Mouse (Mus musculus) CH12.LX (cell line): ENCODE measurements around the gene Ndufa13. TPM values are rescaled to one million over a fixed set of nuclear protein-coding genes. Genes with fewer than 3 reads are reported as not detected.

Experiments used
- DNase-seq: peaks from one replicate; pipeline ENCODE4 v3.0.0-alpha.2; 2013; ENCODE audit errors: extremely low read depth
- H3K27ac ChIP-seq: 2 replicates; pipeline ENCODE4 v1.5.1; 2012; ENCODE audit warnings: low read depth, mild to moderate bottlenecking, control low read depth, moderate library complexity; ENCODE audit not compliant: insufficient read depth
- H3K27me3 ChIP-seq: replicated peaks from 2 replicates; pipeline ENCODE3; 2012; ENCODE audit warnings: inconsistent platforms
- H3K36me3 ChIP-seq, 2 experiments: replicated peaks in 1 of 2; 2 replicates each; pipeline versions ENCODE3 to v1.6.1; 2012; ENCODE audit warnings: inconsistent platforms in 1 of 2, low read length in 1 of 2, mild to moderate bottlenecking in 1 of 2, mixed read lengths in 1 of 2, moderate library complexity in 1 of 2; ENCODE audit not compliant: control insufficient read depth in 1 of 2, insufficient read depth in 1 of 2
- H3K4me1 ChIP-seq, 2 experiments: 2 replicates each; pipeline ENCODE4 v1.6.1; 2012; ENCODE audit warnings: inconsistent platforms in 1 of 2, moderate library complexity in 1 of 2; ENCODE audit not compliant: insufficient read depth in 2 of 2, control insufficient read depth in 1 of 2
- H3K4me2 ChIP-seq: 2 replicates; pipeline ENCODE4 v1.6.1; 2012; ENCODE audit warnings: low read depth, mild to moderate bottlenecking, control low read depth; ENCODE audit not compliant: poor library complexity, insufficient read depth, severe bottlenecking
- H3K4me3 ChIP-seq, 3 experiments: fragments of 150-350 bp in 1 of 3; sonication (generic) in 1 of 3; replicated peaks in 1 of 3; 2 replicates each; pipeline versions ENCODE3 to v1.5.1; 2011 to 2012; ENCODE audit warnings: low read depth in 2 of 3, low read length in 2 of 3, mild to moderate bottlenecking in 2 of 3, moderate library complexity in 2 of 3, control low read depth in 1 of 3, improper control_type of control experiment in 1 of 3, inconsistent platforms in 1 of 3, mixed read lengths in 1 of 3; ENCODE audit not compliant: poor library complexity in 1 of 3
- H3K79me2 ChIP-seq: replicated peaks from 2 replicates; pipeline ENCODE4 v1.6.1; 2012; ENCODE audit warnings: mild to moderate bottlenecking, moderate library complexity; ENCODE audit not compliant: control insufficient read depth, poor library complexity, insufficient read depth, severe bottlenecking; ENCODE audit errors: extremely low read depth
- H3K9ac ChIP-seq: 2 replicates; pipeline ENCODE4 v1.6.1; 2012; ENCODE audit warnings: low read depth, mild to moderate bottlenecking, control low read depth, moderate library complexity; ENCODE audit not compliant: insufficient read depth
- H3K9me3 ChIP-seq: replicated peaks from 2 replicates; pipeline ENCODE3; 2012; ENCODE audit warnings: low read length, inconsistent platforms, mixed read lengths
- CTCF ChIP-seq, 2 experiments: IDR thresholded peaks in 1 of 2; conservative IDR thresholded peaks in 1 of 2; 2 replicates each; pipeline ENCODE4 v1.5.1; 2011 to 2012; ENCODE audit warnings: low read depth in 2 of 2, low read length in 2 of 2, improper control_type of control experiment in 1 of 2, inconsistent platforms in 1 of 2, mild to moderate bottlenecking in 1 of 2, moderate library complexity in 1 of 2
- E2F4 ChIP-seq: IDR thresholded peaks from 2 replicates; pipeline ENCODE4 v1.6.1; 2011; ENCODE audit warnings: low read depth, low read length, improper control_type of control experiment; ENCODE audit not compliant: insufficient replicate concordance
- ELF1 ChIP-seq: IDR thresholded peaks from 2 replicates; pipeline ENCODE4 v1.6.1; 2014; ENCODE audit warnings: low read depth, mild to moderate bottlenecking, inconsistent platforms, low read length, improper control_type of control experiment
- ETS1 ChIP-seq: conservative IDR thresholded peaks from 2 replicates; pipeline ENCODE4 v1.6.1; 2012; ENCODE audit warnings: low read depth, mild to moderate bottlenecking, inconsistent platforms, low read length, improper control_type of control experiment, moderate library complexity
- IRF4 ChIP-seq: IDR thresholded peaks from 2 replicates; pipeline ENCODE4 v1.6.1; 2014; ENCODE audit warnings: low read depth, mild to moderate bottlenecking, inconsistent platforms, low read length, improper control_type of control experiment
- JUN ChIP-seq: IDR thresholded peaks from 2 replicates; pipeline ENCODE4 v1.6.1; 2011; ENCODE audit warnings: low read depth, mild to moderate bottlenecking, low read length, improper control_type of control experiment, moderate library complexity; ENCODE audit not compliant: insufficient read depth
- JUND ChIP-seq: conservative IDR thresholded peaks from 2 replicates; pipeline ENCODE4 v1.6.1; 2011; ENCODE audit warnings: low read depth, low read length, improper control_type of control experiment
- MAFK ChIP-seq: IDR thresholded peaks from 2 replicates; pipeline ENCODE4 v1.6.1; 2011; ENCODE audit warnings: low read length, improper control_type of control experiment; ENCODE audit not compliant: insufficient replicate concordance
- MAX ChIP-seq: IDR thresholded peaks from 2 replicates; pipeline ENCODE4 v1.6.1; 2011; ENCODE audit warnings: low read length, improper control_type of control experiment
- MAZ ChIP-seq: IDR thresholded peaks from 2 replicates; pipeline ENCODE4 v1.6.1; 2012; ENCODE audit warnings: low read depth, mild to moderate bottlenecking, inconsistent platforms, low read length, improper control_type of control experiment, moderate library complexity
- MYC ChIP-seq: IDR thresholded peaks from 2 replicates; pipeline ENCODE4 v1.6.1; 2011; ENCODE audit warnings: low read depth, mild to moderate bottlenecking, improper control_type of control experiment, low read length
- NELFE ChIP-seq: IDR thresholded peaks from 2 replicates; pipeline ENCODE4 v1.6.1; 2011; ENCODE audit warnings: low read depth, low read length, improper control_type of control experiment
- POLR2A ChIP-seq: IDR thresholded peaks from 2 replicates; pipeline ENCODE4 v1.6.1; 2011; ENCODE audit warnings: low read depth, mild to moderate bottlenecking, improper control_type of control experiment, low read length
- RAD21 ChIP-seq: IDR thresholded peaks from 2 replicates; pipeline ENCODE4 v1.6.1; 2011; ENCODE audit warnings: low read depth, mild to moderate bottlenecking, low read length, improper control_type of control experiment, moderate library complexity
- SIN3A ChIP-seq: IDR thresholded peaks from 2 replicates; pipeline ENCODE4 v1.6.1; 2012; ENCODE audit warnings: low read length, improper control_type of control experiment, inconsistent platforms
- TBP ChIP-seq: conservative IDR thresholded peaks from 2 replicates; pipeline ENCODE4 v1.6.1; 2011; ENCODE audit warnings: low read depth, low read length, improper control_type of control experiment
- TCF12 ChIP-seq: IDR thresholded peaks from 2 replicates; pipeline ENCODE4 v1.6.1; 2014; ENCODE audit warnings: low read depth, mild to moderate bottlenecking, inconsistent platforms, low read length, improper control_type of control experiment
- USF1 ChIP-seq: IDR thresholded peaks from 2 replicates; pipeline ENCODE4 v1.6.1; 2014; ENCODE audit warnings: low read depth, mild to moderate bottlenecking, inconsistent platforms, low read length, improper control_type of control experiment
- ZMIZ1 ChIP-seq: IDR thresholded peaks from 2 replicates; pipeline ENCODE4 v1.6.1; 2012; ENCODE audit warnings: low read depth, mild to moderate bottlenecking, inconsistent platforms, low read length, improper control_type of control experiment
- dilution Hi-C: fragments of 300-500 bp; cut with MboI; formaldehyde crosslinking; loops from 2 replicates; pipeline ENCODE4 v1.14.3; 2020; ENCODE audit warnings: low sequenced_read_pairs; ENCODE audit not compliant: extremely low pct_unique_long_range_greater_than_20kb, extremely low pct_ligation_motif_present
- in situ Hi-C: fragments of 300-500 bp; cut with MboI; formaldehyde crosslinking; loops from 3 replicates; pipeline ENCODE4 v1.14.3; 2019; ENCODE audit warnings: low sequenced_read_pairs, low pct_ligation_motif_present, low pct_unique_long_range_greater_than_20kb, mixed read lengths
- polyA plus RNA-seq: library from polyadenylated mRNA; unstranded; fragments of >175 nt; gene quantifications from 2 replicates; pipeline ENCODE4 v1.2.1, GENCODE M21; 2012; ENCODE audit warnings: low read depth; ENCODE audit not compliant: insufficient read length
- total RNA-seq, 2 experiments: library from RNA; depleted of rRNA; stranded (reverse); fragments of 300-350 nt in 1 of 2; fragments of >200 nt in 1 of 2; gene quantifications; 2 replicates each; pipeline ENCODE4 v1.2.3; 2012 to 2014

Ndufa13 gene
- total and polyA plus RNA-seq, 3 experiments: 74.7 to 177 (median 90.1) TPM

DNA sequence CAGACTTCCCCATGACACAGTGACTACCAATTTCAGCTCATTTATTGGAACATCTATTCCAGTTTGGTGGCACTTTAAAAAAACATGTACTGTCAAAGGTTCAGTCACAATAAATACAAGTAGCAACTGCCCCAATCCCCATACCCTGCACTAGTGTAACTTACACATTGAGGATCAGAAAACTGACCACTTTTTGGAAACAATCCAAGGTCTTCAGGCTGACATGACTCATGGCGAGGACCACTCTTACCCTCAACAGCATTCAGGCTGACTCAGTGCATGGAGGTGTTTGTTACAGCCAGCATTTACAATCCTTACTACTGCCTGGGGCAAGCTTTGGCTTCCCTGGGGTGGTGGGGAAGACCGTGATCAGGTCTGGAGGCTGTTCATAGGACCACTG lies 4.7 kb upstream of the Ndufa13 start:
- dilution Hi-C loops: no loop called here
- DNase-seq: no peak
- peaks cover 0 to 12% of the 10 kb centered on the region in 2 experiments; a peak in 3 of 4 replicates for H3K4me1 ChIP-seq
- TF ChIP-seq MYC (no peak), TBP (no peak), RAD21 (no peak), MAZ (no peak), USF1 (no peak), IRF4 (no peak), NELFE (no peak), POLR2A (no peak; the same call in 1 of the 2 replicates), SIN3A (no peak), ETS1 (no peak), JUND (no peak), MAX (no peak), ELF1 (no peak), JUN (no peak), ZMIZ1 (no peak)
- TF ChIP-seq, all 38 proteins: peak for 0
- Histone ChIP-seq H3K27me3 (no peaks in the 10 kb centered on the region), H3K36me3 (peaks cover 44 to 54% of the 10 kb centered on the region in 2 experiments), H3K27ac (no peak overlapping the region), H3K4me3 (no peak overlapping the region), H3K9me3 (no peaks in the 10 kb centered on the region), H3K79me2 (no peaks in the 10 kb centered on the region), H3K9ac (no peak overlapping the region), H3K4me2 (no peak overlapping the region)
- in situ Hi-C loops: no loop called here

- peaks cover 35 to 45% of the 10 kb centered on the region in 2 experiments for H3K36me3 ChIP-seq
- dilution Hi-C loops: no loop called here
- peaks cover 0 to 12% of the 10 kb centered on the region in 2 experiments; a peak in 3 of 4 replicates for H3K4me1 ChIP-seq
- no peak overlapping the region for H3K4me3 ChIP-seq
- H3K9ac ChIP-seq: no peak overlapping the region
- no peaks in the 10 kb centered on the region for H3K79me2 ChIP-seq
- no peak overlapping the region for H3K27ac ChIP-seq
- no peak for DNase-seq
- no peaks in the 10 kb centered on the region for H3K9me3 ChIP-seq
- H3K27me3 ChIP-seq: no peaks in the 10 kb centered on the region
- in situ Hi-C loops: no loop called here
- H3K4me2 ChIP-seq: no peak overlapping the region
- TF ChIP-seq TCF12 (no peak), POLR2A (peak; percentile 11; the same call in 1 of the 2 replicates), CTCF (conservative IDR thresholded peaks at IDR 0.05 in 1 of 2, IDR thresholded peaks at IDR 0.05 in 1 of 2; ENCODE audit: low read depth in 2 of 2, low read length in 2 of 2) (no peak), MAFK (no peak), ELF1 (no peak), E2F4 (no peak)
Measured at GRCm38 (mm10) chr8:69906260-69906659, 3.9 kb upstream of the Ndufa13 start.
